Mouse (Mus musculus): ENCODE measurements around the gene Cc2d1a.

Gene Cc2d1a

GRCm38 (mm10) chr8:84147769-84148530 is at the start of gene Cc2d1a, which contains the start of gene 4930432K21Rik:
Cc2d1a (minus strand) TSS chr8:84147936.
4930432K21Rik (plus strand) TSS chr8:84148025.
- DNase-seq (ENCODE audit: low spot score): peak; percentile 95

GRCm38 (mm10) chr8:84197141-84197921 is 49.6 kb upstream of the Cc2d1a start:
- peak; percentile 89 for DNase-seq (ENCODE audit: low spot score)

GRCm38 (mm10) chr8:84194224-84194743 is 46.5 kb upstream of the Cc2d1a start:
- no peak for DNase-seq (ENCODE audit: low spot score)

- DNase-seq (ENCODE audit: low spot score): no peak
Measured at GRCm38 (mm10) chr8:84193566-84193965, 45.8 kb upstream of the Cc2d1a start.

- DNase-seq (ENCODE audit: low spot score): no peak
Measured at GRCm38 (mm10) chr8:84193161-84193560, 45.4 kb upstream of the Cc2d1a start.

GRCm38 (mm10) chr8:84192555-84192954 is 44.8 kb upstream of the Cc2d1a start:
- DNase-seq (ENCODE audit: low spot score): peak; percentile 66

- no peak for DNase-seq (ENCODE audit: low spot score)
Measured at GRCm38 (mm10) chr8:84192023-84192422, 44.3 kb upstream of the Cc2d1a start.

- DNase-seq (ENCODE audit: low spot score): peak; percentile 60
Measured at GRCm38 (mm10) chr8:84190191-84190867, 42.6 kb upstream of the Cc2d1a start.

- DNase-seq (ENCODE audit: low spot score): no peak
Measured at GRCm38 (mm10) chr8:84189603-84190002, 41.9 kb upstream of the Cc2d1a start.

- no peak for DNase-seq (ENCODE audit: low spot score)
Measured at GRCm38 (mm10) chr8:84188671-84189070, 40.9 kb upstream of the Cc2d1a start.

- peak; percentile 80 for DNase-seq (ENCODE audit: low spot score)
Measured at GRCm38 (mm10) chr8:84187065-84187755, 39.5 kb upstream of the Cc2d1a start.

GRCm38 (mm10) chr8:84186547-84186946 is 38.8 kb upstream of the Cc2d1a start:
- peak; percentile 88 for DNase-seq (ENCODE audit: low spot score)

- DNase-seq (ENCODE audit: low spot score): no peak
Measured at GRCm38 (mm10) chr8:84185117-84185516, 37.4 kb upstream of the Cc2d1a start, which contains the start of gene Nanos3. Nanos3 (minus strand) TSS chr8:84185217.

GRCm38 (mm10) chr8:84184085-84185043 is 36.6 kb upstream of the Cc2d1a start:
- DNase-seq (ENCODE audit: low spot score): no peak

GRCm38 (mm10) chr8:84183261-84184084 is 35.7 kb upstream of the Cc2d1a start:
- peak; percentile 63 for DNase-seq (ENCODE audit: low spot score)

- DNase-seq (ENCODE audit: low spot score): no peak
Measured at GRCm38 (mm10) chr8:84182833-84183232, 35.1 kb upstream of the Cc2d1a start.

GRCm38 (mm10) chr8:84180530-84181190 is 32.9 kb upstream of the Cc2d1a start:
- DNase-seq (ENCODE audit: low spot score): peak; percentile 78

- no peak for DNase-seq (ENCODE audit: low spot score)
Measured at GRCm38 (mm10) chr8:84179946-84180345, 32.2 kb upstream of the Cc2d1a start.

GRCm38 (mm10) chr8:84178592-84178991 is 30.9 kb upstream of the Cc2d1a start:
- DNase-seq (ENCODE audit: low spot score): no peak

Data from retina, embryonic 14.5 days (tissue).